Mouse (Mus musculus) liver, postnatal 0 days (tissue): Measurements from ENCODE around the gene Tnfsfm13. TPM values are rescaled to one million over a fixed set of nuclear protein-coding genes. Genes with fewer than 3 reads are reported as not detected.
A peak's percentile ranks its signal among the peaks of the same experiment; 100 is the strongest.

Experiments
- ATAC-seq: fragments of 200-750 bp; cut with Nextera tagmentation; 2 replicates; pipeline ENCODE4 v1.8.0; 2017; ENCODE audit warnings: mild to moderate bottlenecking, moderate library complexity
- DNase-seq: peaks from one replicate; pipeline ENCODE4 v3.0.0-alpha.2; 2016
- H3K27ac ChIP-seq: fragments of 300-500 bp; sonication (generic); 2 replicates; pipeline ENCODE4 v1.5.1; 2014; ENCODE audit warnings: antibody characterized with exemption, moderate library complexity, mild to moderate bottlenecking, low read depth
- H3K27me3 ChIP-seq: fragments of 300-500 bp; sonication (generic); 2 replicates; pipeline ENCODE4 v1.6.1; 2014; ENCODE audit warnings: low read length, control low read depth, mixed read lengths; ENCODE audit not compliant: insufficient read depth
- H3K36me3 ChIP-seq: fragments of 300-500 bp; sonication (generic); replicated peaks from 2 replicates; pipeline ENCODE4 v1.6.1; 2014; ENCODE audit warnings: mild to moderate bottlenecking, control low read depth, low read length, moderate library complexity, mixed read lengths; ENCODE audit not compliant: insufficient read depth
- H3K4me1 ChIP-seq: fragments of 300-500 bp; sonication (generic); 2 replicates; pipeline ENCODE4 v1.6.1; 2014; ENCODE audit warnings: antibody characterized with exemption, mild to moderate bottlenecking, control low read depth; ENCODE audit not compliant: insufficient read depth
- H3K4me2 ChIP-seq: fragments of 300-500 bp; sonication (generic); 2 replicates; pipeline ENCODE4 v1.6.1; 2014; ENCODE audit warnings: low read depth, mild to moderate bottlenecking, low read length, moderate library complexity, mixed read lengths
- H3K4me3 ChIP-seq: fragments of 300-500 bp; sonication (generic); 2 replicates; pipeline ENCODE4 v1.5.1; 2014; ENCODE audit warnings: low read depth, low read length
- H3K9ac ChIP-seq: fragments of 300-500 bp; sonication (generic); replicated peaks from 2 replicates; pipeline ENCODE4 v1.6.1; 2014; ENCODE audit warnings: mild to moderate bottlenecking, moderate library complexity
- H3K9me3 ChIP-seq: fragments of 300-500 bp; sonication (generic); 2 replicates; pipeline ENCODE4 v1.6.1; 2016; ENCODE audit warnings: mild to moderate bottlenecking, control low read depth, low read length, mixed read lengths
- CTCF ChIP-seq: sonication (generic); IDR thresholded peaks from 2 replicates; pipeline ENCODE4 v1.5.1; 2016; ENCODE audit warnings: antibody characterized with exemption, low read depth
- EP300 ChIP-seq: IDR thresholded peaks from 2 replicates; pipeline ENCODE4 v1.6.1; 2016; ENCODE audit warnings: antibody characterized with exemption, low read depth, mild to moderate bottlenecking
- WGBS: fragments of 180-500 bp; shearing (Covaris S2); extraction: QIAGEN DNeasy Blood & Tissue Kit; methylation state at CpG from one replicate; pipeline ENCODE4 v1.1.7; 2014; ENCODE audit not compliant: insufficient replicate concordance; 5-methylcytosine and 5-hydroxymethylcytosine counted together
- polyA plus RNA-seq: library from polyadenylated mRNA; unstranded; fragments of >200 nt; fragmentation: Nextera tagmentation; extraction: Ambion mirVana; gene quantifications from 2 replicates; pipeline ENCODE4 v1.2.1, GENCODE M21; 2015

The Tnfsfm13 gene
- polyA plus RNA-seq, 1 experiment from 2014 or later, result 1.4 TPM

GRCm38 (mm10) chr11:69684128-69684745 is 11.7 kb downstream of the Tnfsfm13 start:
- no peak for TF ChIP-seq EP300
- TF ChIP-seq CTCF, result no peak
- Histone ChIP-seq H3K27ac (peak overlapping the region; percentile 22; the same call in 1 of the 2 replicates), H3K9ac (peak overlapping the region; percentile 26; the same call in 1 of the 2 replicates), H3K27me3 (no peaks in the 10 kb centered on the region), H3K4me2 (no peak overlapping the region), H3K4me3 (no peak overlapping the region), H3K4me1 (peaks cover 40% of the 10 kb centered on the region), H3K9me3 (no peaks in the 10 kb centered on the region), H3K36me3 (no peaks in the 10 kb centered on the region)
- DNase-seq (no peak), ATAC-seq (no peak)
- 76% methylated on average over 12 of the region's 12 CpGs for WGBS

- Histone ChIP-seq H3K27ac (no peak overlapping the region), H3K27me3 (no peaks in the 10 kb centered on the region), H3K4me1 (peaks cover 40% of the 10 kb centered on the region), H3K9me3 (no peaks in the 10 kb centered on the region), H3K4me3 (no peak overlapping the region), H3K9ac (no peak overlapping the region), H3K36me3 (no peaks in the 10 kb centered on the region), H3K4me2 (no peak overlapping the region)
- no peak for TF ChIP-seq EP300
- TF ChIP-seq CTCF, result no peak
- WGBS, result 71% methylated on average over 7 of the region's 7 CpGs
- DNase-seq (no peak), ATAC-seq (no peak)
These were observed 12.3 kb downstream of the Tnfsfm13 start for GRCm38 (mm10) chr11:69683576-69683975.

GRCm38 (mm10) chr11:69682840-69683533 is 12.9 kb downstream of the Tnfsfm13 start:
- peak overlapping the region; percentile 99; the same call in 1 of the 2 replicates for H3K4me2 ChIP-seq
- no peak overlapping the region for H3K9ac ChIP-seq
- peaks cover 4% of the 10 kb centered on the region; the same call in 1 of the 2 replicates for H3K36me3 ChIP-seq
- peak; percentile 90 for DNase-seq
- H3K4me1 ChIP-seq, result peaks cover 40% of the 10 kb centered on the region
- no peak overlapping the region; the same call in 1 of the 2 replicates for H3K27ac ChIP-seq
- no peak for ATAC-seq
- H3K27me3 ChIP-seq, result no peaks in the 10 kb centered on the region
- no peak overlapping the region for H3K4me3 ChIP-seq
- 28% methylated on average over 12 of the region's 12 CpGs for WGBS
- H3K9me3 ChIP-seq, result no peaks in the 10 kb centered on the region
- TF ChIP-seq EP300, result no peak
- peak; percentile 97 for TF ChIP-seq CTCF

- Histone ChIP-seq H3K36me3 (peaks cover 8% of the 10 kb centered on the region; the same call in 1 of the 2 replicates), H3K9me3 (no peaks in the 10 kb centered on the region), H3K27me3 (no peaks in the 10 kb centered on the region), H3K4me3 (peak overlapping the region; percentile 92), H3K9ac (peak overlapping the region; percentile 88), H3K27ac (peak overlapping the region; percentile 91), H3K4me1 (peaks cover 40% of the 10 kb centered on the region), H3K4me2 (peak overlapping the region; percentile 99)
- peak; percentile 13 for ATAC-seq
- WGBS, result 22% methylated on average over 24 of the region's 24 CpGs
- no peak for DNase-seq
- TF ChIP-seq CTCF (no peak), EP300 (0 out of 2 replicates have a peak, but pooled peaks have one; percentile 11)
These were observed 13.6 kb downstream of the Tnfsfm13 start for GRCm38 (mm10) chr11:69682209-69682839.

- WGBS, result under 1% methylated on average over 72 of the region's 80 CpGs
- Histone ChIP-seq H3K9ac (peak within 1 kb of the TSS; percentile 88), H3K4me2 (peak within 1 kb of the TSS; percentile 99), H3K36me3 (peaks cover 15% of the 10 kb centered on the region), H3K4me1 (peaks cover 34% of the 10 kb centered on the region), H3K27me3 (no peaks in the 10 kb centered on the region), H3K4me3 (peak within 1 kb of the TSS; percentile 92), H3K27ac (peak within 1 kb of the TSS; percentile 91), H3K9me3 (no peaks in the 10 kb centered on the region)
- DNase-seq, result peak; percentile 96
- no peak for TF ChIP-seq EP300
- TF ChIP-seq CTCF, result 0 out of 2 replicates have a peak, but pooled peaks have one; percentile 1
- ATAC-seq, result peak; percentile 96
These were observed 14.3 kb downstream of the Tnfsfm13 start, which contains the start of gene Senp3 for GRCm38 (mm10) chr11:69681314-69682208. Senp3 (minus strand) TSS chr11:69682084.
